Mouse (Mus musculus) megakaryocyte, embryonic 14.5 days (primary cell): ENCODE data around the gene Nubpl.

Source experiments
- FLI1 ChIP-seq: IDR thresholded peaks from 2 replicates; pipeline ENCODE4 v1.6.1; 2012; ENCODE audit warnings: low read length, inconsistent platforms, mixed read lengths
- GATA1 ChIP-seq: IDR thresholded peaks from 3 replicates; pipeline ENCODE4 v1.6.1; 2012; ENCODE audit warnings: mixed read lengths, low read length, inconsistent platforms, borderline replicate concordance

GRCm38 (mm10) chr12:52268131-52268530, 170.6 kb downstream of the Nubpl start:
- TF ChIP-seq FLI1 (no peak), GATA1 (no peak)
